Mouse (Mus musculus) testis, postnatal 14 days (tissue): ENCODE measurements around the gene Atp9a.
"Not testable (repeated sequence)": the region's sequence is repeated elsewhere in the genome, so short reads cannot be mapped to it uniquely, and the experiment has no call there.

Source experiments
- DNase-seq: peaks from one replicate; pipeline ENCODE4 v3.0.0; 2021; ENCODE audit warnings: low spot score

The Atp9a gene

DNA sequence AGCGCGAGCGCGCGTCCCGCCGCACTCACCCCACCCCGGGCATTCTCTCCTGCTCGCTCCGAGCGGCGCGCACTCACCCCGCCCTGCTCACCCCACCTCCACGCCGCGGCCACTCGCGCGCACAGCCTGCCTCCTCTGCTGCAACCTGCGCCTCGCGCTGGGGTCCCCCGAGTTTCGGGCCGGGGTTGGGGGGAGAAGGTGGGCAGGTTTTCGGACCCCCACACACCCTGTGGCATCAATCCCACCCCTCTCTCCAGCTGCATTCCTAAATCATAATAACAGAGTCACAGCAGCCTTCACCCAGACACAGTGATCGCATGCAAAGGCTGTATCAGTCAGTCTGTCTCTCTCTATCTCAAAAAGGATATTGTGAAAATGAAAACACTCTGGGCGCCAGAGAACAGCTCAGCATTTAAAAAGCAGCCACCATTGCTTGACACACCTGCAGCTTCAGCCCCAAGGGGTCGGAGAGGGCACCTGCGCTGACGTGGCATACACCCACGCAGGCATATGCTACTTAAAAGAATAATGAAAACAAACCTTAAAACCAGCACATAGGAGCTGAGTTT lies at the start of gene Atp9a:
Gene Atp9a, minus strand, starts transcription at position 351 of the 569 bp plus-strand sequence.
- peak; percentile 68 for DNase-seq

DNA sequence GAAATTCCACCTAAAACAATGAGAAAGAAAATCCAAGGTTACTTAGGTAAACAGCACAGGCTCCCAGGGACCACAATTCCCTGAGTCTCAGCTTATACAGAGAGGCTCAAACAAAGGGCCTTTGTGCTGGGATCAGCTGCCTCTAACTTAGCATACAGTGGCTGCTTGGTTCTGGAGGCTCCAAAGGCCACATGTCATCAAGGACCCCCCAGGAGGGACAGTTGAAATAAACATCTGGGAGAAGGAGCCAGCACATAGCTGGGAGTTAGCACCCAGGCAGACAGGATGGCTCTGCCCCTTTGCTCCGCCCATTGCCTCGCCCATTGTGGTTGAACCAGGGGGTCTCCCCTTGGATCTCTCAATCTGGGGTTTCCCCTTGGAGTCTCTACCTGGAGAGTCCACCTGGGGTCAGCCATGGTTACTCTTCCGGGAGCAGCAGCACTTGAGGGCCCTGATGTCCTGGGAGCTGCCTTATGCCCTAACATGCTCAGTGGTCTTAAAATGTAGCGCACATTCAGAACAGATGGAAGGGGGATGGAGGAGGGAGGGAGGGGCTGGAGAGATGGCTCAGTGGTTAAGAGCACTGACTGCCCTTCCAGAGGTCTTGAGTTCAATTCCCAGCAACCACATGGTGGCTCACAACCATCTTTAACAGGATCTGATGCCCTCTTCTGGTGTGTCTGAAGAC lies 49.0 kb upstream of the Atp9a start:
- no peak for DNase-seq

DNA sequence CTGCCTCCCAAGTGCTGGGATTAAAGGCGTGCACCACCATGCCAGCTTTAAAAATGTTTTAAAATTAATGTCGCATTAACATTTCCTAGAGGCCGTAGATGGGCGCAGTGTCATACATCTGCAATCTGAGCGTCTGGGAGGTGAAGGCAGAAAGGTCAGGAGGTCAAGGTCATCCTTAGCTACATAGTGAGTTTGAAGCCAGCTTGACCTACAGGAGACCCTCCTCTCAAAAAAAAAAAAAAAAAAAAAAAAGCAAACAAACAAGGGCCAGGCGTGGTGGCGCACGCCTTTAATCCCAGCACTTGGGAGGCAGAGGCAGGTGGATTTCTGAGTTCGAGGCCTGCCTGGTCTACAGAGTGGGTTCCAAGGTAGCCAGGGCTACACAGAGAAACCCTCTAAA lies 44.0 kb upstream of the Atp9a start:
- no peak for DNase-seq

DNA sequence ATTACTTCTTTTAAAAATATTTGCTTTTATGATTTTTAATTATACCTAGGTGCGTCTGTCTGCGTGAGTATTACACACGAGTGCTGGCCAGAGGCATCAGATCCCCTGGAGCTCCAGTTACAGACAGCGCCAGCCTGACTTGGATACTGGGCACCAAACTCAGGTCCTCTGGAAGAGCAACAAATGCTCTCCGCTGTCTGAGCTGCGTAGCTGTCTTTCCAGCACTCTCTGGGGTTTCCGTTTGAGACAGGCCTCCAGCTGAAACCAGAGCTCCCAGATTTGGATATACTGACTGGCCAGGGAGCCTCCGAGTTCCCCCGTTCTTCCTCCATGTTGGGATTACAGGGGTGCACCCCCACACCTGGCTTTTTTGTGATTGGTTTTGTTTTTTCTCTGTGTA lies 38.4 kb upstream of the Atp9a start:
- no peak for DNase-seq

DNA sequence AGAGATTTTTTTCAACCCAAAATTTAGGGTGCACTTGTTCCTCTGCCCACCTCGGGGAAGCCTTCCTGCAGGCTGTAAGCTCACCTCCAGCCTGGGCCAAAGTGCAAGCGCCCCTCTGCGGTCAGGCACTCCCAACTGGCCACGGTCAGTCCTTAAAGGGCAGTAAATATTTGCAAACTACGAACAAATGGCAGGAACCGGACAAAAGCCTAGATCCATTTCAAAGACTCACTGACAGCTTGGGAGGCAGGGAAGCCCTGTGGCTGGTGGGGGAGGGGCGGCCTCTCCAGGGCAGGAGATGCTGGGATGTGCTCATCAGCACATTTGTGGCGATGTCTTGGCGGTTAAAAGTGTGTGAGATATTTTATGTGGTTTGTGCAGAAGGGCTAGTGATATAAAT lies 37.8 kb upstream of the Atp9a start:
- no peak for DNase-seq

DNA sequence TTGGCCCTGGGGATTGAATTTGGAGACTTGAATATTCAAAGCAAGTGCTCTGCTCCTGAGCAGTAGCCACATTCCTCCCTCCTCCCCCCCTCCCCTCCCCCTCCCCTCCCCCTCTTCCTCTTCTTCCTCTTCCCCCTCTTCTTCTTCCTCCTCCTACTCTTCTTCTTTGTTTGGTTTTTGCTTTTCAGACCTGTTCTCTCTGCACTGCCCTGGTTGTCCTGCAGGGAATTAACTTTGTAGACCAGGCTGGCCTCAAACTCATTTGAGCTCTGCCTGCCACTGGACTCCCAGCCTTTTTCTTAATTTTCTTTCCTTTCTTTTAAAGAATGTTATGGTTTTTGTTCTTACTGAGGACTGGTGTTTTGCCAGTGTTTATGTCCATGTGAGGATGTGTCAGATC lies 35.3 kb upstream of the Atp9a start:
- DNase-seq, result no peak

DNA sequence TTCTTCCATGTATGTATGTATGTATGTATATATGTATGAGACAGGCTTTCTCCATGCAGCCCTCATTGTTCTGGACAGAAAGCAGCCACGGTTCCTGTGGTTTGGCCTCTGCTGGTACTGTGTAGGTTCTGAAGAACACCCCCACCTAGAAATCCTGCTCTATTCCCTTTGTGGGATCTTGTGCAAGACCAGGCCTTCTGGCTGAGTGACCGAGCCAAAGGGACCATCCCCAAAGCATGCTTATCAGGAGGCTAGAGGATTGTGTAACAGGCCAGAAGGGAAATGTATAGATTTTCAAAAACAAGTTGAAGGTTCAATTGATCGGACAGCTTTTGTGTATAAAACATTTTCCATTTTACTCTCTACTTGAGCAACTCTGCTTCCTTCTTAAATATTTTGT lies 34.0 kb upstream of the Atp9a start:
- no peak for DNase-seq

DNA sequence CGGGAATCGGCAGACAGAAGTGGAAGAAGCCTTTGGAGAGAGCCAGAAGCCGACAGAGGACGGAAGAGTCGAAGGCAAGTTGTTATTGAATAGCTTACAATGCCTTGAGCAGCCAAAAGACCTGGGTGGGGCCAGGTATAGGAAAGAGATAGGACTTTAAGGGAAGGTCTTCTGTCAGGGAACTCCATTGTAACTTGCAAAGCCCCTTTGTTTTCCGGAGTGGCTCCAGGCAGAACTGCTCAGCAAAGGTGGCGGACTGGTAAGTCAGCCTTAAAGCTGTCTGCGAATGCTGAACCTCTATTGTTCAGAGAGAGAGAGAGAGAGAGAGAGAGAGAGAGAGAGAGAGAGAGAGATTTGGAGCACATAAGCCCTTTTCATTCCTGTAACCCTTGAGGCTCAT lies 27.1 kb upstream of the Atp9a start:
- no peak for DNase-seq

DNA sequence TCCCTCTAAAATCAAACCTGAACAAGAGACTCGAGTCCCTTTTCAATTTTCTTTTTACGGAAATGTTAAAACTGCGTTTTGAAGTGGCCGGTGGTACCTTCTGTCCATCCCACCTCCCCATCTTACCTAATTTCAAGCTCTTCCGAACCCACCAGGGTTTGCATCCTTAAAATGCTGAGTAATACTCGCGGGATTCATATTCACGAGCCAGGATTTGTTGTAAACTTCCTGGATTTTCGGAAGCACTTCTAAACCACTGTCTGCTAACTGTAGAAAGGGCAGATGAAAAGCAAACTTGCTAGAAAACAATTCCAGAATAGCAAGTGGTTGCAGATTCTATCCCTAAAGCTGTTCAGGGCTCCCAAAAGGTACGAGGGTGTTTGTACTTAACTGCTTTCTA lies 25.4 kb upstream of the Atp9a start, which contains the start of gene Sall4:
Gene Sall4, minus strand, starts transcription at position 362 of the 400 bp plus-strand sequence.
- no peak for DNase-seq

DNA sequence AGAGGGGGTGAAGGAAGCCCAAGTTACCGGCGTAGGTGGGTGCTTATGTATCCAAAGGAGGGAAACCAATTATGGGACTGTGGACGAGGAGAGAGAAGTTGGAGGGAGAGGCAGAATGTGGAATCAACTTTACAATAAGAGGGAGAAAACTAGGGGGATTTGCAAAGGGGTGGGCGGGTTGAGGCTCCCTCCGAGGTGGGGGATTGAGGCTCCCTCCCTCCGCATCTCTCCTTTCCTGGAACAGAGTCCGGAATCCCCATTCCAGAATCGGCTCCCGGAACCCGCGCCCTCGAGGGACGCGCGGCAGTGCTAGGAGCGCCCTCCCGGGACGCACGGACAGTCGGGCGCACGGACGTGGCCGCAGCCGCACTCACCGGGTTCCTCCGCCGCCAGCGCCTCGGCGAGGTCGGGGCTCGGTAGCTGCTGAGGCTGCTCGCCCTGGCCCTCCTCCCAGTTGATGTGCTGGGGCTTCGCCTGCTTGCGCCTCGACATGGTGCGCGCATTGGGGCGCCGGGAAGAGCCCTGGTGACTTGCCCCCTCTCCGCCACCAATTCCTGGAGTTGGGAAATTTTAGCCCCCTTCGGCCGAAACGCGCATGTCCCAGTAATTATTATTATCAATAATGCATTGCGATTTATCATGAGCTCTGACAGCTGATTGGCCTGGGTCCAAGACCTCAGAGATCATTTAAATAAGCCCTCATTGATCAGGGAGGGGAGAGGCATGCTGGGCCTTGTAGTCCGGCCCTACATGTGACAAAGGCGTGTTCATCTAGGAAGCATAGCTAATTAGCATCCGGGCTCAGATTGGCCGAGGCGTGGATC lies 24.5 kb upstream of the Atp9a start:
- DNase-seq, result peak; percentile 81

DNA sequence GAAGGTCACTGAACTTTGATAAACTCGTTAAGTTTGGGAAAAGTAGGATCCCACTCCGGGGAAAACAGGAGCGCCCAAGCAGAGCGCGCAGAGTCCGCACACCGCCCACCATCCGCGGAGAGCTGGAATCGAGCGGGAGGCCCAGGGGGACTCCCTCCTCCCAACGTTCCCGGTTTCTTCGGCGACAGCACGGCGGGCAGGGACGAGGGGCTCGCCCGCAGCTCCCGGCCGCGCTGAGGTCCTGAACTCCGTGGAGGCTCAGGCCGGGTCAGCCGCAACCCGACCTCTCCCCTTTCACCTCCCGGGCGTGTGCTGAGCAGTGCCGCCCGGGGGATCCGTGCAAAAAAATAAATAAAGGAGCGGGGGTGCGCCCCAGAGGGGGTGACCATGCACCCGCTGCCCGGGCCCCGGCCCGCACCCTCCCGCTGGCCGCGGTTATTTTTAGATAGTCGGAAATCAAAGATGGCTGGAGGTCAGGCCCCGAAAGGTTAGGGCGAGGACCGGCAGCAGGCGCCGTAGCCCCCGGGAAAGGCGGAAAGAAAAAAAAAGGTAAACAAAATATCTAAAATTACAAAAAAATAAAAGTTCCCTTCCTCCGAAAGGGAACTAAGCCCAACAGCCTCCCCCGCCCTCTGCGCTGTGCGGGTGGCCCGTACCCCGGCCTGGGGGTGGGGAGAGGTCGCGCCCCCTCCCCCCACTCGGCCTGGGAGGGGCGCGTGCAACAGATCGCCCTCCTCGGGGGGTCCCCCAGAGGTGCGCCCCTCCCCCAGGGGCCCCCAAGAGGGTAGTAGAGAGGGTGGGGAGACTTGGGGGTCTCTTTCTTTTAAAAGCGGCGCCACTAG lies 23.7 kb upstream of the Atp9a start:
- peak; percentile 25 for DNase-seq

DNA sequence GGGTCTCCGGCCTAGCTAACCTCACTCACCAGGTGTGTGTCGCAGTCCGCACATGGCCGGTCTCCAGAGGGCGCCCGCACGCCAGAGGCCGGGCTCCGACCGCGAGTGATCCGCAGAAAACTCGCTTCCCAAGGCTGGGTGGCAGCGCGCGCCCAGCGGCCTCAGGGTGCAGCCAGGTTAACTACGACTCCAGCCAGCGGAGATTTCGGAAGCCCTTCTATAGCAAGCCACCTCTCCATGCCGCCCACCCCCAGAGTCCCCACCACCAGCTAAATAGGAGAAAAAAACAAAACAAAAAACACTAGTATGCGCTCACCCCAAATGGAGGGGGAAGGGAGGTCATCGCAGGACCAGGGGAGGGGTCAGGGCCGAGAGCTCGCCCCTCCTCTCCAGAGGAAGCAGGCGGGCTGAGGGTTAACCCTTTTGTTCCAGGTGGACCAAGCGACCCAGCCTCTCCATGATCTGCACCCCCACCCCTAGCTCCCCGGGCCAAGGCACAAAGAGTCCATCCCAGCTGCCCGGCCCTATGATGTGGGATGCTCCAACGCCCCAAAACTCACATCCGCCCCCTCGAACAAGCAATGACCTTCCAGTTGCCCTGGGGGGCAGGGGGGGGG lies 23.0 kb upstream of the Atp9a start:
- DNase-seq, result peak; percentile 69

DNA sequence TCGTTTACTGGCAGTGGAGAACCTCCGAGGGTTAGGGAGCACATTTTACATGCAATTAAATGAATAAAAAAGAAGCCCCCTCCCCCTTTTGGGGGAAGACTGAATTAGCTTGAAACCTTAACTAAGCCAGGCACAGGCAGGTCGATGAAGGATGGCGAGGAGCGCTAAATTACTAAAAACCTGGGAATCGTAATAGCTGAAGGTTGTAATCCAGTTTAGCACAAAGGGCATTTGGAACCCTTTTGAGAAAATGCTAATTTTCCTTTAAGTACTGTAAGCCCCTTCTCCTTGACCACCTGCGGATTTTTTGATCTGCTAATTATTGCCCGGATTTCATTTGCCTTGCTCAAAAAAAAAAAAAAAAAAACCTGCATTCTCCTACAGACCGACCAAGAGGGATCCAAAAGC lies 22.3 kb upstream of the Atp9a start:
- DNase-seq, result no peak

DNA sequence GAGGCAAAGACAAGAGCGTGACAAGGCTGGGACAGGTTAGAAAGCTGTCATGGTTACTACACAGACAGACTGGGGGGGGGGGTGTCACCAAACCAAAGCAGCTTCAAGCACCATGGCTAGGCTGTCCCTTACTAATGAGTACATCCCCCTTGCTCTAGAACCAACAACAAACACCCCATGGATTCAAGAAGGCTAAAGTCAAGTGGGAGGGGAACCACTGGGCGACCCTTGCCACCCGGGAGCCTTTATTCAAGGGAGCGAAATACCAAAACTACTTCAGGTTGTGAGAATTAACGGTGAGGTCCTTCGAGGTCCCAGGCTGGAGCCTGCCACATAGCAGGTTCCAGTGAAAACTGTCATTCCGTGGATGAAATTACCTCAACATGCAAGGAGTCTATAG lies 21.6 kb upstream of the Atp9a start:
- DNase-seq, result no peak

DNA sequence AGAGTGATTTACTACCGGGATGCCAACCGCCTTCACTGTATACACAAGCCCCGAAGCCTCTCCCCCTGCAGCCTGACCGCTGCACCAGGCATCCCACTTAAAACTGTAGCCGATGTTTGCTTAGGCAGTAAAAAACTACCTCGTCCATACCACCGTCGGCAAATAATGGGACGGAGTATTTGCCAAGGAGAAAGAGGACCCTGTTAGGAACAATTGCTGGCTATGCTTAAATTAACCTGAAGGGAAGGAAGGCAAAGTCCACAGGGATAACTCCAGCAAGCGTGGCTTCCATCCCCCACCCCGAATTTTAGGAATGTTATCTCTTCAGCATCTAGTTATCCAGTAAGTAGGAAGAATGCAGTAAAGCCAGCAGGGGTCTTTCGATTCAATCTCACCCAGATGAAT lies 20.2 kb upstream of the Atp9a start:
- no peak for DNase-seq

DNA sequence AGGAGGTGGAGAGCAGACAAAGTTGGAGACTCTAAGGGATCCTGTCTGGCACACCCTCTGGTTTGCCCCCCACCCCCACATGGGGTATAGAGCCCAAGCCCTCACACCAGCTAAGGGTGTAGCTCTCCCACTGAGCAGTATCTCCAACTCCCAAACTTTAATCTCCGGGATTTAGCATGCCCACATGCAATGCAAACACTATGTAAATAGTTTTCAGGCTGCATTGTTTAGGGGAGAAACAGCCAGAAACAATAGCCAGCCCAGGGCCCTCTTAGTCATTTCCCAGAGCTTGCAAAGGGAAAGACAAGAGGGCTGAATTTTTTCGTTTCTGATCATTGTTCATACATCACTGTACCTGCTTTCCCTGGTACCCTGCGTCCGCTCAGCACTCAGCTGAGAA lies 19.7 kb upstream of the Atp9a start:
- DNase-seq, result no peak

DNA sequence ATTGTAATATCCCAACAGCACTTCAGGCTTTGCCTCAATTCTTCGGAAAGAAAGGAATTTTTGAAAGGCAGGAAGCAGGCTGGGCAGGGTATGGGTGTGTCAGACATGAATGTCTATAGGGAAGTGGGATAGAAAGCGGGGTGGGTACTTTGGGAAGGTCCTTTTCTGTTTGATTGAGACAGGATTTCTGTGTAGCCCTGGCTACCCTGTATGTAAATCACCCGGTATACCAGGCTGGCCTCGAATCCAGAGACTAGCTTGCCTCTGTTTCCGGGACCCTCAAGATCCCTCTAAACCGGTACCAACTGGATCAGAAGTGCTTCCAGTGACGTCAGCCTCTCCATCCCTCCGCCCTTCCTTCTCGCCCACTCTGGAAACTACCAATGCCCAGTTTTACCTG lies 18.9 kb upstream of the Atp9a start:
- DNase-seq, result no peak

DNA sequence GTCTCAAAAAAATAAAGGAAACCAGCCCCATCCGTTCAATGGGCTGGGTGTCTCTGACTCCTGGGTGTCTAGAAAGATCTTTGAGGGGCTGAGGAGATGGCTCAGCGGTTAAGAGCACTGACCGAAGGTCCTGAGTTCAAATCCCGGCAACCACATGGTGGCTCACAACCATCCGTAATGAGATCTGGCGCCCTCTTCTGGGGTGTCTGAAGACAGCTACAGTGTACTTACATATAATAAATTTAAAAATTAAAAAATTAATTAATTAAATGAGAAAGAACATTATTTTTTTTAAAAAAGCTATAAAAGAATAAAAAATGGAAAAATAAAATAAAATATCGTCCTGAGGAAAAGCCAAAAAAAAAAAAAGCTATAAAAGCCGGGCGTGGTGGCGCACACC lies 2.2 kb upstream of the Atp9a start:
- not testable (repeated sequence) for DNase-seq

DNA sequence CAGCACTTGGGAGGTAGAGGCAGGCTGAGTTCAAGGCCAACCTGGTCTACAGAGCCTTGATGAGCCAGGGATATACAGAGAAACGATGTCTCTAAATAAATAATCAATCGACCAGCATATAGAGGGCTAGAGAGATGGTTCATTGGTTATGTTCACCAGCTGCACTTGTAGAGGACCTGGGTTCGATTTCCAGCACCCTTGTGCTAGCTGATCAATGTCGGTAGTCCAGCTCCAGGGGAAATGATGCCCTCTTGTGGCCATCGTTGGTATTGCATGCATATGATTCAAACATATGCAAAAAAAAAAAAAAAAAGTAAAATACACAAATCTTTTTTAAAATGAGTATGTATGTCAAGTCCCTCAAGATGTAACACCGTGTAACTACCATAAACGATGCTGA lies 440 bp upstream of the Atp9a start:
- peak; percentile 71 for DNase-seq

DNA sequence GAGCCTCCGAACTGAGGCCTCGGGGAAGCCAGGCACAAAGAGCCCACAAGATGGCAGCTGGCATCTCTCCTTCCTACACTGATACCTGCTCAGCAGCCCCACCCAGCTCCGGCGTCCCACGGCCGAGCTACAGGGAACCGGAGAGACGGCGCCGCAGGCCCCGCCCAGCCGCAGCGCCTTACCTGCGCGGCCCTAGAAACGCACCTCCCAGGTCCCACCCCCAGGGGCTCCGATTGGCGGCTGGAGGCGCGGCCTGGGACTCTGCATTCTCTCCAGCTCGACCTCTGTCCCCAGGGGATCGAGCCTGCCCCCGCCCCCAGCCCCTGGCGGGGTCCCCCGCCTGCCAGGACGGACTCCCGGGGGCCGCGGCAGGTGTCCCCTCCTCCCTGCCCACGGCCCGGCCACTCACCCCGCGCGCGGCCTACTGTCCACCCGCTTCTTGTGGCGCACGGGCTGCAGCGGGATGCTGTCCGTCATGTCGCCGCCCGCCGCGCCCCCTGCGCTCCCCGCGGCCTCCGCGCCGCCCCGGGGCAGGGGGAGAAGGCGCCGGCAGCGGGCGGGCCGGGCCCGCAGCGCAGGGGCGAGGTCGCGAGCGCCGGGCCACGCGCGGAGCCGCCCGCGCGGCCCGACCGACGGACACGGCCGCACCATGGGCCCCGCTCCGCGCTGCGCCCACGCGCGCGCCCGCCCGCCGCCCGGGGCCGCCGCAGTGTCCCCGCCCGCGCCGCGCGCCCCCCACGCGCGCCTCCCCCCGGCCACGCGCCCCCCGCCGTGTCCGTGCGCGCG lies 743 bp downstream of the Atp9a start:
- DNase-seq, result peak; percentile 86

DNA sequence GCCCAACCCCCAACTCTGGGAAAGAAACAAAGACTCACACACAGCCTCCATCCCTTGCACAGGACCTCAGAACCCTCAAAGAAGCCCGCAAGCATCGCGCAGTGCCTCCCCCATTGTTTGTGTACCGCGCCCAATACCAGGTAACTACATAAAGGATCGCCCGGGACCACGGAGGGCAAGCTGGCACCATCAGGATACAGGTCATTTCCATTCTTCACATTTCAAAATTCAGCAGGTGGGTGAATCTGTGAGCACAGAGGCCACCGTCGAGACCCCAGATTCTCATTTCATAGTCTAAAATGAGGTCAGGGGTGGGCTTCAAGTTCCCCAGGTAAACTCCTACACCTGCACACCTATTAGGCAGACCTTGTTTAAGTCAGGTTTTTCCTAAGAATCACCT lies 1.7 kb downstream of the Atp9a start:
- DNase-seq, result no peak
